Mouse (Mus musculus): ENCODE measurements around the gene Ptgfrn. TPM values are rescaled to one million over a fixed set of nuclear protein-coding genes. Genes with fewer than 3 reads are reported as not detected.

Gene Ptgfrn
- total RNA-seq, 1 experiment from 2014 or later = 4.3 TPM

GRCm38 (mm10) chr3:101117774-101118173 lies 7.7 kb upstream of the Ptgfrn start:
- no peak for ATAC-seq (ENCODE audit: extremely low read depth, insufficient number of reproducible peaks, low FRiP score, poor library complexity, severe bottlenecking)

- ATAC-seq (ENCODE audit: extremely low read depth, insufficient number of reproducible peaks, low FRiP score, poor library complexity, severe bottlenecking) = no peak
Observed at GRCm38 (mm10) chr3:101117386-101117749, 7.3 kb upstream of the Ptgfrn start.

GRCm38 (mm10) chr3:101116431-101117385 lies 6.6 kb upstream of the Ptgfrn start:
- ATAC-seq (ENCODE audit: extremely low read depth, insufficient number of reproducible peaks, low FRiP score, poor library complexity, severe bottlenecking) = no peak

- ATAC-seq (ENCODE audit: extremely low read depth, insufficient number of reproducible peaks, low FRiP score, poor library complexity, severe bottlenecking) = no peak
Observed at GRCm38 (mm10) chr3:101112518-101112894, 2.4 kb upstream of the Ptgfrn start.

DNA sequence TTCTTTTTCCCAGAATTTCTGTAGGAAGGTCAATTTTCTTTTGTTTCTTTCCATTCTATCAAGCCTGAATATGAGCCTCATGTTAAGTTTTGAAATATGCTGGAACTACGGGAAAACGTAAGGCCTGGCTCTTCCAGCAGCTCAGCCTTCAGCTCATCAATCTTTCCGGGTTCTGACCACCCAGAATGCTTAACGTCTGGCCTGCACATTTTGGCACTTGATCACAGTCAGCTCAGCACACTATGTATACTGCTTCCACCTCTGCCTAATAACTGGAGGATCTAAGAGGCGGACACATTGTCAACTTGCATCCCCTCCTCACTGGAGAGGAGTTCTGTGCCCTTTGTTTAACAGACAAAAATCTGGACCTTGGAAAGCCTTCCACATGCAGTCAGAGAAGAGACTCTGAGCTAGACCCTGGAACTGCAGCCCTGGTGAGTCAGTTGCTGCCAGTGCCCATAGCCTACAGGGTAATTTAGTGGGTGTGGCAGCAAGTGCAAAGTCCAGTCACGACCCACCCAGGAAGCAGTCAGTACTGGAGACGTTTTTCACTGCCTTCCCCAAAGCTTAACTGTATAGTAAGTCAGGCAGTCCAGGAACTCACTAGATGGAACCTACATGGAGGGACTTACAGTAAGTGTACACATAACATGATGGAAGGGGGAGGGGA lies 1.9 kb upstream of the Ptgfrn start:
- no peak for ATAC-seq (ENCODE audit: extremely low read depth, insufficient number of reproducible peaks, low FRiP score, poor library complexity, severe bottlenecking)

DNA sequence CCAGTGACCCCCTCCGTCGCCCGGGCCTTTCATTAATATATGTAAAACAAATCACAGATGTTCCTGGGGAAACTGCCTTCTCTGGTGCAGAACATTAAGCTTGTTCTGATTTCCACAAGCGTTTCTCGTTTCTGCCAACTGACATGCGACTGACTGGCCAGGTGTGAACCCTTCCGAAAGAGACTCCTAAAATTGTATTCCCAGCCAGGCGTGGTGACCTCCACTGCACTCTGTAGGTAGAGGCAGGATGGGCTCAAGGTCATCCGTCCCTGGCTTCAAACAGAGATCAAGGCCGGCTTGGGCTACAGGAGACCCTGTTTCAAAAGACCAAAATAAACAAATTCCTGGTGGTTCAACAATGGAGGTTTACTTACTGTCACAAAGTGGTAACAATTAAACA lies 1.2 kb upstream of the Ptgfrn start:
- no peak for ATAC-seq (ENCODE audit: extremely low read depth, insufficient number of reproducible peaks, low FRiP score, poor library complexity, severe bottlenecking)

GRCm38 (mm10) chr3:101110838-101111103 lies 693 bp upstream of the Ptgfrn start:
- ATAC-seq (ENCODE audit: extremely low read depth, insufficient number of reproducible peaks, low FRiP score, poor library complexity, severe bottlenecking) = no peak

- peak; percentile 13; the same call in 1 of the 2 replicates for ATAC-seq (ENCODE audit: extremely low read depth, insufficient number of reproducible peaks, low FRiP score, poor library complexity, severe bottlenecking)
Observed at GRCm38 (mm10) chr3:101109558-101110021, 488 bp downstream of the Ptgfrn start.

DNA sequence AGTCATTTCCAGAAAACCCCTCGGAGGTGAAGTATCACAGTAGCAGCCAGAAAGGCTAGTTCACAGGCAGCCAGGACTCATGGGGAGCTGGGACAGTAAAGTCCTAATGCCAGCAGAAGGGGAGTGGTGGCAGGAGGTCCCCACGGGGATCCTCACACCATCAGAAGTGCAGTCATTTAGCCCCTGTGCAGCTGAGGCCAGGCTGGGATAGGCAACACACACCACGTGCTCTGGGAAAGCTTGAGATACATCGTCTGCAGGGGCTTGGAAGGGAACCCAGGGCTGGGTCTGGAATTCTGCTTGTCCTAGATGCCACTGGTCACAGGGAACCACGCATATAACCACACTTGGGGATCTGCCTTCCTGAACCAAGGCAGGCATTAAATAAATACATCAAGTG lies 1.2 kb downstream of the Ptgfrn start:
- no peak for ATAC-seq (ENCODE audit: extremely low read depth, insufficient number of reproducible peaks, low FRiP score, poor library complexity, severe bottlenecking)

DNA sequence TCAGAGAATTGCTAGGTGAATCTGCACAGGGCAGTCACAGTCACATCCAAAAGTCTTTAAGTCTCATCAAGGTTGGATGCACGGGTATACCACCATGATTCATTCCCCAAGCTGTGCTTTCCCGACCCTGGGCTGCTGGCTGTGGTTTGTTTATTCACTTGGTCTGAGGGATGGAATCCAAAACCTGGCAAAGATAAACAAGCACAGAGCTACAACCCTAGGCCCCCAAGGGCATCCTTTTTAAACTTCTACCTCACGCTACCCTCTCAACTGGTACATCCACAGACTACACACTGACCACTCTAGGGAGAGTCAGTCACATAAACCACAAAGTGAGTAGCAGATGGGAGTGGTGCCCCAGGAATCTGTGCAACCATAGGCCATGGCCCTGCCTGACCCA lies 1.8 kb downstream of the Ptgfrn start:
- no peak for ATAC-seq (ENCODE audit: extremely low read depth, insufficient number of reproducible peaks, low FRiP score, poor library complexity, severe bottlenecking)

DNA sequence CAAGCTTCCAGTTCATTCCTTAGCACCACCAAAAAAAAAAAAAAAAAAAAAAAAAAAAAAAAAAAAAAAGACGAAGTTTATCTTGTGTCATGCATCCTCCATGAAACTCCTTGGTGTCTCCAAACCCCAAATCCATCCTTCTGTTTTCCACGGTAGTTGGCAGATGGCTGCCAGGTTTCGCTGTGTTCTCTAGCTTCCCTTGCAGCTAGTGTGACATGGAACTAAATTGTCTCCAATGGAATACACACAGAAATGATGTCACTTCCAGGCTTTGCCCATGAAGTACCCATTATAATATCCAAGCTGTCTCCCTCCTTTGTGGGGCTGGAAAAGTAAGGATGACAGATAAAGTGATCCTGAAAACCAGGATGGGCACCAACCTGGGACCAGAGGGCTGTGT lies 3.8 kb downstream of the Ptgfrn start:
- no peak for ATAC-seq (ENCODE audit: extremely low read depth, insufficient number of reproducible peaks, low FRiP score, poor library complexity, severe bottlenecking)

DNA sequence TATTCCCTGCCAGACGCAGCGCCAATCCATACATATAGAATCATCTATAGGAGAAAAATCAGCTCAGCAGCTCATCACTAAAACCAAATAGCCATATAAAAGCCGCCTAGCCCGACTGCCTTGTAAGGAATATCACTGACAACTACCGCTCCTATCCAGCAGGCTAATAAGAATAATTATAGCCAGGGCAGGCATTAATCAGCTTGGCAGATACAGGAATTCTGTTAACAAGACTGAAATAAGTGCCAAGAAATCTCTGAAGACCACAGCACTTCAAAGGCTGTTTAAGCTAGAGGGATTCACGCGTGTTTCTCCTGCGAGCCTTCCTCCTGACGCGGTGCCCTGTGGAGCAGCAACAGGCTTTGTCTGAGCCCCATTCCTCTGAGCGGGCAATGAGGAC lies 4.6 kb downstream of the Ptgfrn start:
- no peak for ATAC-seq (ENCODE audit: extremely low read depth, insufficient number of reproducible peaks, low FRiP score, poor library complexity, severe bottlenecking)

GRCm38 (mm10) chr3:101104883-101105282 lies 5.2 kb downstream of the Ptgfrn start:
- no peak for ATAC-seq (ENCODE audit: extremely low read depth, insufficient number of reproducible peaks, low FRiP score, poor library complexity, severe bottlenecking)

- no peak for ATAC-seq (ENCODE audit: extremely low read depth, insufficient number of reproducible peaks, low FRiP score, poor library complexity, severe bottlenecking)
Observed at GRCm38 (mm10) chr3:101103770-101104169, 6.3 kb downstream of the Ptgfrn start.

DNA sequence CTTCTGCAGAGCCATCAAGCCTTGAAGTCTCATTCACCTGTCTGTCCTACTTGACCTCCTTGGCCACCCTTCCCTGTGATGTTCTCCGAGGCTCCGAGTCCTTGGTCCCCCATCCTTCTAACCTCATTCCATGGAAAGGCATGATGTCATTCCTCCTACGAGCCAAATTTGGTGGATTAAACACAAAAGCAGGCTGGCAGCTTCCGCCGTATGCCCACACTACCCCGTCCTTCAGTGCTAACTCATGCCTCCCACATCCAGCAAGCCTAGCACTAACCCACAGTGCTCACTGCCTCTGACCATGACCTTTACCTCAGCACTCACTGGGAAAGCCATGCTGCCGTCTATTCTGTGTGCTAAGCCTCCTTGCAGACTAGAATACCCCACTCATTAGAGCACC lies 8.0 kb downstream of the Ptgfrn start:
- no peak for ATAC-seq (ENCODE audit: extremely low read depth, insufficient number of reproducible peaks, low FRiP score, poor library complexity, severe bottlenecking)

GRCm38 (mm10) chr3:101101184-101101583 lies 8.9 kb downstream of the Ptgfrn start:
- no peak for ATAC-seq (ENCODE audit: extremely low read depth, insufficient number of reproducible peaks, low FRiP score, poor library complexity, severe bottlenecking)

DNA sequence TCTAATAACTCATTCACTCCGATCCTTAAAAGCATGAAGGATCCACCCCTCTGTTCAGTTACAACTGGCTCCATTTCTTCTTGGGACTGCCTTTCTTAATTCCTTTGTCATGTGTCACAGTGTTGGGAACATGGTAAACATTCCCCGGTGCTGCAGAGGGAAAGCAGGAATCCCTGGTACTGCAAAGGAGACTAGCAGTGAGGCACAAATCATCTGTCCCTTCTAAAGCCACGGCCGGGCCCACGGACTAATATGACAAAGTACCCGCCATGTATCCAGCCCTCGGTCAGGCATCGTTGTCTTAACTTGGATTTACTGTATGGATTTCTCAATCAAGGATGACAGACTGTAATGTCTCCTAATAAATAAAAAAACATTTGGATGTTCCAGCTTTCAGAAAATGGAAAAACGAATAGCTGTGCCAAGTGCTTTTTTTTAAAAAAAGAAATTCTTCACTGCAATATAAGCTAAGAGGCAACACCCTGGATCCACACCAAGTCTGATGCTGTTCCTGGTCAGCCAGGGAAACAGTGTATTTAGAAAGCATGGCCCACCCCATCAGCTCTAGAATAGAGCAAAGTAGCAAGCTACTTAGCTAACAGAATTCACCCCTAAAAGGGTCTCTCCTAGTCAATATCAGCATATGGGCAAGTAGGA lies 10.2 kb downstream of the Ptgfrn start:
- ATAC-seq (ENCODE audit: extremely low read depth, insufficient number of reproducible peaks, low FRiP score, poor library complexity, severe bottlenecking) = no peak

DNA sequence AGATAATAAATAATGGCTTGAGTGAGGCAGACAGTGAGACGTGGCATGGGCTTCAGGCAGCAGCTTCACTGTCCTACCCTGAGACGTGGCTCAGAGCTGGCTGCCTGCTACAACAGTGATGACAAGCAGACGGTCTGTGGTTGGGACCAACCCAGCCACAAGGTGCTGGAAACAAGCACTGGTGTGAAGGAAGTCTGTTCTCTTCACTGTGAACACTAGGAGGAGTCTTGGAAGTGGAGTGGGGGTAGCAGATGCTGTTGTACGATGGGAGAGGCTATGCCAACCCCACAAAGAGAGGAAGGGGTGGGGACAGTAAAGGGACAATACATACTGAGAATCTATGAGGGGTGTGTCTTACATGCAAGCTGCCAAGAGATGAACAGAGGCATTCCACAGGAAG lies 12.0 kb downstream of the Ptgfrn start:
- ATAC-seq (ENCODE audit: extremely low read depth, insufficient number of reproducible peaks, low FRiP score, poor library complexity, severe bottlenecking) = peak; percentile 15; the same call in 1 of the 2 replicates

GRCm38 (mm10) chr3:101097146-101097800 lies 12.8 kb downstream of the Ptgfrn start:
- no peak for ATAC-seq (ENCODE audit: extremely low read depth, insufficient number of reproducible peaks, low FRiP score, poor library complexity, severe bottlenecking)

Measured in neutrophil, adult 5-6 weeks (primary cell).